Mouse (Mus musculus) ES-CJ7 (cell line): Measurements from ENCODE around the gene Pdcd6.

Experiments used
- DNase-seq: peaks from one replicate; pipeline ENCODE4 v3.0.0; 2011; ENCODE audit warnings: low read depth, low spot score

Gene Pdcd6

DNA sequence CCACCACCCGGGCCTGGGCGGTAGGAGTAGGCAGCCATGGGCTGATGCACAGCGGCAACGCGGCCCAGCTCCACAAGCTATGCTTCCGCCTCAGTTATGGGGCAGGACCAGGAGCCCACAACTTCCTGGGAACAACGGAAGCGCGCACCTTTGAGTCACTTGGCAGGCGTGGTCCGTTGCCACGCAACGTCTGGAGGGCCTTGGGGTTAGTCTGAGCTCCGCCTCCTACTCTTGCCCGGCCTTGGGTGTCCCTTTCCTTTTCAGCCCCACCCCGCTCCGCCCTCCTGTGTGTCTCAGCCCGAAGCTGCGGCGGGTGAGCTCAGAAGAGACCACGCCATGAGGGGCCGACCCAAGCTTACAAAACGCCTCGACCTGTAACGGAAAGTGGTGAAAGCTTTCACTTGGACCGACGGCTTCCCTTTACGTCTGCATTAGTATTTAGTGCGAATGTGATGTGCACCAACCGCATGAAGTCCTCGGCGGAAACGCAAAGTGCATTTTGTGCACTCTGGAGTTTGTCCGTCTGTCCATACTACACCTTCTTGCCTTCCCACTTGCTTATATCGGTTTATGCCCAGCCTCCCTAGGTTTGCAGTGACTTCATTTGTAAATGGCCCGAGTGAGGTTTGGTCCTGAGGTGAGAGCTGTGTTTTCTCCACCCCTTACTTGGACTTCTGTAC is at the start of gene Pdcd6:
Pdcd6 (minus strand) TSS at position 411 of the 680 bp plus-strand sequence.
- peak; percentile 97 for DNase-seq

- no peak for DNase-seq
Observed at GRCm38 (mm10) chr13:74363859-74364235, 46.5 kb upstream of the Pdcd6 start, which contains the start of gene Lrrc14b. Lrrc14b (minus strand) TSS chr13:74364005.

DNA sequence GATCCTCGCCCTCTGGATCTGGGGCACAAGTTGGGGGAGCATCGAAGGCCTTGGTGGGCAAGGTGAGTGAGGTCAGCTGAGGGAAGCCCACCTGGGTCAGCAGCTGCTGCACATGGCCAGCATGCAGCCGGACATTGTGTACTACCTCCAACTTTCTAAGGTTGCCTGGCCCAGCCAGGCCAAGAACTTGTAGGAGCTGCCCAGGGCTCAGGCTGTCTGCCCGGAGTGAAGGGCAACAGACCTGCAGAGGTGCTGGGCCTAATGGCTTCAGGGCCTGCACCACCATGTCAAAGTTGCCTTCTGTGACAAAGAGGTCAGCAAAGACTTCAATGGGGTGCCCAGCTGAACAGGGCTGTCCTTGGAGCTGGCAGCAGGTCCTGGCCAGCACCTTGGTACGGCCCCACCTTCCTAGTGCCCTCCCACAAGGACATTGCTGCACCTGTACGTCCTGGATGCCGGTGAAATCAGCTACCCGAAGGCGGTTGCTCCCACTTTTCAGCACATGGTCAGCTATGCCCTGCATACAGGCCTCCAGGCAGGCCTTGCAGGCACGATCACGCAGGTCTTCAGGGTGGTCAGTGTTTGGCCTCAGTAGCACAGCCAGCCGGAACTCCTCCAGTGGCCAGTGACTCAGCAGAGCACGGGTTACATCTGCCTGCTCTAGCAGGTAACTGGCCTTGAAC is 45.9 kb upstream of the Pdcd6 start:
- DNase-seq = no peak

- DNase-seq = no peak
Observed at GRCm38 (mm10) chr13:74362218-74362617, 44.8 kb upstream of the Pdcd6 start.

GRCm38 (mm10) chr13:74356491-74356890 is 39.1 kb upstream of the Pdcd6 start:
- DNase-seq = no peak

- DNase-seq = no peak
Observed at GRCm38 (mm10) chr13:74350435-74350906, 33.1 kb upstream of the Pdcd6 start.

DNA sequence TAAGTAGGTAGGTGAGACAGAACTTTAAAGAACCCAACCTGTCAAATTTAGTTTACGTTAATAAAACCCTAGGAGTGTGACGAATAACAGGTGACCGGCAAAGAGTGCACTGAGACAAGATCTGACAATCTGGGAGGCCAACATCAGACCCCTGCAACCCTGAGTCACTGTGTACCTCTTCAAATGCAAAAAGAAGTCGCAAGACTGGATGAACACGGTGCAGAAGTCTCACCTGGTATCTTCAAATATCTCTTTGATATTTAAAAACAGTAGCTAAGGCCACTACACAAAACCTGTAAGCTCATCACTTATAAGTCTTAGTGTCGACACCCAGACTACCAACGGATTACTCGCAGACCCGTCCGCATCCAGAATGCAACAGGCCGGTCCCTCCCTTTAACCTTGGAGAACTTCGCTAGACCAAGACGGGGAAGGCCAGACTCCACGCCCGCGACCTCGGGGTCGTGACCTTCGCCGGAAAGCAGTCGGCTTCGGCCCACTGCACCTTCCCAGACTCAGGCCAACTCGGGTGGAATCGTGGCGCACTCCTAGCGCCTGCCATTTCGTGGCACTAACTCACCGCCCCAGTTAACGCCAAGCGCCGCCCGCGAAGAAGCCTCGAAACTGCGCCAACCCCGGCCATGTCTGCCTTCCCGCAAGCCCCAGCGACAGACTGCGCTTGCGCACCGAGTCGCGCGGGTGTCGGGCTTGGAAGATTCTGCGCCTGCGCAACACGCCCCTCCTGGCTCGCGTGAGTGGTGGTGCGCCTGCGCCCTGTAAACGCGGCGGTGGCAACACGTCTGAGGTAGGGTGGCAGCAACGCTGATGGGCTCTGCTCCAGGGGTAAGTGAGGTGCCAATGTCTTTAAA is 32.4 kb upstream of the Pdcd6 start, which contains the start of the genes Sdha and Ccdc127:
Sdha (minus strand) TSS at position 715 of the 869 bp plus-strand sequence.
Ccdc127 (plus strand) TSS at position 744 of the 869 bp plus-strand sequence.
- peak; percentile 97 for DNase-seq

- DNase-seq = peak; percentile 67
Observed at GRCm38 (mm10) chr13:74341036-74341435, 23.7 kb upstream of the Pdcd6 start.

DNA sequence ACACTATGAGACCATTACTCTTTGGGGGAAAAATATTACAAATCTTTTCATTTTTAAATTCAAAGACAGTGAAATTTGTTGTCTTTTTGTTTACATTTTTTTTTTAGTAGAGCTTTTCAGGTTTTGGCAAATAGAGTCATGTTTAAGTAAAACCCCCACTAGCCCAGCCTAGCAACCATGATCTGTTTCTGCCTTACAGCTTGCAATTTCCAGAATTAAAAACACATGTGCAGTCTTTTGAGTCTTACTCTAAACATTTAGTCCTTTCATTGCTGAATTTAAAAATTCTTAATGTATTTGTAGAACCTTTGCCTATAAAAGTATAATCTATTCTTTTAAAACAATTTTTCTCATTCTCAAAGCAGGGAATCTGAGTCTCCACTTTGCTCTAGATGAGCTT is 11.9 kb upstream of the Pdcd6 start:
- DNase-seq = no peak

DNA sequence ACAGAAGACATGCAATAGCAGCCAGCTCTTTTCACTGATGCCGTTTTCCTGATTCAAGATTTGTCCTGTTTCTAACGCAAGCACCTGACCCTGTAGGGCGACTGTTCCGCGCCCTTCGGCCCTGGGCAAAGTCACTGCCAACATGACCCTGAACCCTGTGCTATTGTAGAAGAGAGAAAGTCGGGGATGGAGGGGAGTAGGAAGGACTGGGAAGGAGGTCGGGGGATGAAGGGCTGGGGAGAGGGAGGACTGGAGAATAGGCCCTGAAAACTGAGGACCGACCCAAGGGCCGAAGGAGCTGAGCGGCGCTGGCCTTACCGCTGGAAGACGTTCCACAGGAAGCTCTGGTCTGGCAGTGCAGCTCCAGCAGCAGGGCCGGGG is 601 bp downstream of the Pdcd6 start:
- no peak for DNase-seq

- DNase-seq = no peak
Observed at GRCm38 (mm10) chr13:74316386-74316785, 994 bp downstream of the Pdcd6 start.

DNA sequence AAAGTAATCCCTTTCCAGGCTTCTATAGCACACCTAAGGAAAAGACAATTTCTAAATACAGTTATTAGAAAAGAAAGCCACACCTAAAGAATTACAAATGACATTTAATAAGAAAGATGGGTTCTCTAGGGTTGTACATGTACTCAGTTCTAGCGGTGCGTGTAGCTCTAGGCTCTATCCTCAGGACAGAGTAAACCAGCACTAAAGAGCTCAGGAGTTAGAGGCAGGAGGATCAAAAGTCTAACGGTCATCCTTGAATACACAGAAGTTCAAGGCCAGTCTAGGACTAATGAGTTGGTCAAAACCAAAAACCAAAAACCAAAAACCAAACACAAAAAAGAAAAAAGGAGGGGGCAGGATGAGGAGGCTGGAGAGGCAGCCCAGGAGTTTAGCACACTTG is 2.8 kb downstream of the Pdcd6 start:
- DNase-seq = no peak

- DNase-seq = no peak
Observed at GRCm38 (mm10) chr13:74305780-74306179, 11.6 kb downstream of the Pdcd6 start.

- DNase-seq = no peak
Observed at GRCm38 (mm10) chr13:74305380-74305779, 12.0 kb downstream of the Pdcd6 start.

DNA sequence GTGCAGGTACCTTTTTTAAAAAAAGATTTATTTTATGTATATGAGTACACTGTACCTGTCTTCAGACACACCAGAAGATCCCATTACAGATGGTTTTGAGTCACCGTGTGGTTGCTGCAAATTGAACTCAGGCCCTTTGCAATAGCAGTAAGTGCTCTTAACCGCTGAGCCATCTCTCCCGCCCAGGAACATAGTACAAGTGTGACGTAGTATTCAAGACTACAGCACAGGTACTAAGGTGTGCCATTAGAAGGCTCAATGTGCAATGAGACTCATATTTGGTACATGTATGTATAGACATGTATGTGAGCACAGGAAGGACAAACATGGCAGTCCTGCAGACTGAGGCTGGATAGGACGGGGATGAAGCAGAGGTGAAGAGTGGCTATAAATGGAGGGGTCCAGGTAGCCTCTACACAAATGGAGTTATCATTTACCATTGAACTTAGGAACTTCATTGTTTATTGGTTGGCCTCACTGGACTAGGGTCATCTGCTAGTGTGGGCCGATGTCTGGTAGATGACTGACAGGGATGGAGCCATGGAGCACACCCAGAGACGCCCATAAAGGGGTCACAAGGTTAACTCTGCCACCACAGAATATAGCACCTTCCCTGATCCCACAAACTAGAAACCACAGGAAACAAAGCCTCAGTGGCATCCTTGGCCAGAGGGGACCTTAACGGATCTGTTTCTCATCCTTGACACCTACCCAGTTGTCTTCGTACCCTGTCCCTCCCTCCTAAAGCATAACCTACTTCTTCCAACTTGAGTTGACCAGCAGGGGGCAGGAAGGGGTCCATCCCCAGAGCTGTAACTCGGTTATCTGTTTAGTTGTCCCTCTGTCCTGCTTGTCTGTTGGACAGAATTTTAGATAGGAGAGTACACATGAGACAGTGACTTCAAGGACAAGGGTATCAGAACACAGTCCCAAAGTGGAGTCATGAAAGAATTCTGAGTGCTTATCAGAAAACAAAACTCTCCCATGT is 15.0 kb downstream of the Pdcd6 start:
- DNase-seq = peak; percentile 30

DNA sequence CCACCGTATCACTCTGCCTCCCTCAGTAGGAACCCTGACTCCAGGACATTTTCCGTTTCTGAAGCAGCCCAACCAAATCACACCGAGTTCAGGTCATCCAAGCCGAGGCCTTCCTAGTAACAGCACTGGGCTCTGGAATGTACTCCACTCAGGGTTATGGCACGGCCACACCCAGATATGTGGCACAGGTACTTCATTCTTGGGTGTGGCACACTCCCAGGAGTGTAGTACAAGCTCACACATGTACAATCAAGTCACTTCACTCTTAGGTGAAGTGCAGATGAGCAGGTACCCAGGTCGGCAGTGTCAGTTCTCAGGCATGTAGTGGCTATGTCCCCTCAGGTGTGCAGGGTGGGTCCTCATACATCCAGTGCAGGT is 15.8 kb downstream of the Pdcd6 start:
- no peak for DNase-seq

GRCm38 (mm10) chr13:74300925-74301606 is 16.3 kb downstream of the Pdcd6 start:
- peak; percentile 64 for DNase-seq

DNA sequence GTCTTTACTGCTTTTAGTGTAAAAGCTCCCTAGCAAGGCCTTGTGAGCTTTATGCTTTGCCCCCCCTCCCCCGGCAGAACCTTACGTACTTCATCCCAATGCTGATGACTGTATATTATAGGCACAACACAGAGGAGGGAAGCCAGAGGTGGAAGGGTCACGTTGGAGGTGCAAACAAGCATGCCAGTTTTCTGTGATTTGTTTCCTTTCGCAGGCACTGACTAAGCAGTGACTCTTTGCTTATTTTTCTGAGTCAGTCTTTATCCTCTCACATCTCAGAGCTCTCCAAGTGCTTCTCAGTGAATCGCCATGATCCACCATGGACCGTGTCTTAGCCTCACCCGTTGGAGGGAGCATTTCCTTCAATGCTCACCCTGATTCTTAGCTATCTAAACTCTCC is 21.0 kb downstream of the Pdcd6 start:
- no peak for DNase-seq

DNA sequence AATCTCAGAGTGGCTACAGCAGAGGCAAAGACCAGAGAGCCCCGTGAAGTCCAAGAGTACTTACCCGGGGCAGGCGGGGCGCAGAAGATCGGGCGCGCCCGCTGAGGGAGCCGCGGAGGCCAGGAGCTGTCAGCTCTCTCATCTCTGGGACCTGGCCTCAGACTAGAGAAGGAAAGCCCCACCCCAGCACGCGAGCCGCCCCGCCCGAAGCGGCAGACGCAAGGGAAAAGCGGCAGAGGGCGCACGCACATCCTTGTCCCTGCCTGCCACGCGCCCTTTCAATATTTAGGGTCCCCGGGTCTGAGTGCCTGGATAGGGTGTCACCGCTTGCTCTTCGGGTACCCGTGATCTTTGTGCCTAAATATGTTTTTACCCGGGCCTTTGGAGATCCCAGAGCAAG is 25.2 kb downstream of the Pdcd6 start, which contains the start of gene Ahrr:
Ahrr (minus strand) TSS at position 165 of the 400 bp plus-strand sequence.
- peak; percentile 71 for DNase-seq

- no peak for DNase-seq
Observed at GRCm38 (mm10) chr13:74289646-74290045, 27.7 kb downstream of the Pdcd6 start.
